Mouse (Mus musculus) E14TG2a.4 (cell line): ENCODE measurements at regions not wholly inside any gene's neighbourhood (a gene's known extent, or its start where the extent isn't known, plus 50 kb on each side); places are given as distances from the start of the nearest gene placed in this dataset.

Experiments
- H3K27me3 ChIP-seq: 2 replicates; pipeline ENCODE4 v1.6.1; 2014; ENCODE audit warnings: low read length, control low read depth; ENCODE audit not compliant: insufficient read depth
- H3K36me3 ChIP-seq: 2 replicates; pipeline ENCODE4 v1.6.1; 2014; ENCODE audit warnings: low read length, control low read depth; ENCODE audit not compliant: insufficient read depth
- H3K4me1 ChIP-seq: replicated peaks from 2 replicates; pipeline ENCODE4 v1.6.1; 2014; ENCODE audit warnings: low read depth, low read length, control low read depth
- H3K4me3 ChIP-seq: replicated peaks from 2 replicates; pipeline ENCODE4 v1.5.1; 2014; ENCODE audit warnings: mild to moderate bottlenecking, low read length
- H3K9me3 ChIP-seq: 2 replicates; pipeline ENCODE4 v1.6.1; 2014; ENCODE audit warnings: low read length, control low read depth
- CTCF ChIP-seq: conservative IDR thresholded peaks from 2 replicates; pipeline ENCODE4 v1.5.1; 2014; ENCODE audit warnings: low read length
- NANOG ChIP-seq: IDR thresholded peaks from 2 replicates; pipeline ENCODE4 v1.6.1; 2014; ENCODE audit warnings: borderline replicate concordance, low read length, mixed read lengths
- POU5F1 ChIP-seq: IDR thresholded peaks from 2 replicates; pipeline ENCODE4 v1.6.1; 2014; ENCODE audit warnings: low read length, borderline replicate concordance

- Histone ChIP-seq H3K27me3 (no peaks in the 10 kb centered on the region), H3K4me3 (no peak overlapping the region), H3K9me3 (no peaks in the 10 kb centered on the region), H3K36me3 (no peaks in the 10 kb centered on the region), H3K4me1 (no peaks in the 10 kb centered on the region)
- TF ChIP-seq CTCF (no peak), NANOG (no peak), POU5F1 (no peak)
These were observed 754.1 kb downstream of the Hace1 start for GRCm38 (mm10) chr10:46331599-46332283.

- no peaks in the 10 kb centered on the region for H3K36me3 ChIP-seq
- H3K4me3 ChIP-seq = no peak overlapping the region
- TF ChIP-seq POU5F1 = no peak
- TF ChIP-seq CTCF = no peak
- no peak for TF ChIP-seq NANOG
- no peaks in the 10 kb centered on the region for H3K4me1 ChIP-seq
- no peaks in the 10 kb centered on the region for H3K9me3 ChIP-seq
- no peaks in the 10 kb centered on the region for H3K27me3 ChIP-seq
These were observed 755.6 kb downstream of the Hace1 start for GRCm38 (mm10) chr10:46333231-46333630.

GRCm38 (mm10) chr10:46345315-46345714, 767.7 kb downstream of the Hace1 start:
- no peaks in the 10 kb centered on the region for H3K4me1 ChIP-seq
- H3K9me3 ChIP-seq = no peaks in the 10 kb centered on the region
- H3K27me3 ChIP-seq = no peaks in the 10 kb centered on the region
- H3K4me3 ChIP-seq = no peak overlapping the region
- TF ChIP-seq POU5F1 (no peak), CTCF (no peak), NANOG (no peak)
- H3K36me3 ChIP-seq = no peaks in the 10 kb centered on the region

- H3K4me1 ChIP-seq = no peaks in the 10 kb centered on the region
- H3K36me3 ChIP-seq = no peaks in the 10 kb centered on the region
- no peaks in the 10 kb centered on the region for H3K9me3 ChIP-seq
- no peaks in the 10 kb centered on the region for H3K27me3 ChIP-seq
- no peak overlapping the region for H3K4me3 ChIP-seq
- TF ChIP-seq CTCF = no peak
- TF ChIP-seq NANOG = no peak
- no peak for TF ChIP-seq POU5F1
These were observed 772.0 kb downstream of the Hace1 start for GRCm38 (mm10) chr10:46349613-46350012.

- Histone ChIP-seq H3K9me3 (no peaks in the 10 kb centered on the region), H3K27me3 (no peaks in the 10 kb centered on the region), H3K4me1 (no peaks in the 10 kb centered on the region), H3K36me3 (no peaks in the 10 kb centered on the region), H3K4me3 (no peak overlapping the region)
- no peak for TF ChIP-seq NANOG
- no peak for TF ChIP-seq POU5F1
- TF ChIP-seq CTCF = no peak
These were observed 772.6 kb downstream of the Hace1 start for GRCm38 (mm10) chr10:46350196-46350595.

- H3K4me1 ChIP-seq = no peaks in the 10 kb centered on the region
- no peaks in the 10 kb centered on the region for H3K27me3 ChIP-seq
- H3K36me3 ChIP-seq = no peaks in the 10 kb centered on the region
- H3K9me3 ChIP-seq = no peaks in the 10 kb centered on the region
- no peak for TF ChIP-seq POU5F1
- no peak for TF ChIP-seq NANOG
- TF ChIP-seq CTCF = no peak
- H3K4me3 ChIP-seq = no peak overlapping the region
These were observed 779.1 kb downstream of the Hace1 start for GRCm38 (mm10) chr10:46356775-46357174.

GRCm38 (mm10) chr10:46373715-46374475, 796.3 kb downstream of the Hace1 start:
- no peaks in the 10 kb centered on the region for H3K27me3 ChIP-seq
- no peaks in the 10 kb centered on the region for H3K36me3 ChIP-seq
- no peak for TF ChIP-seq NANOG
- TF ChIP-seq POU5F1 = no peak
- no peak for TF ChIP-seq CTCF
- H3K9me3 ChIP-seq = peaks cover 6% of the 10 kb centered on the region
- H3K4me3 ChIP-seq = no peak overlapping the region
- H3K4me1 ChIP-seq = no peaks in the 10 kb centered on the region

- no peaks in the 10 kb centered on the region for H3K4me1 ChIP-seq
- H3K4me3 ChIP-seq = no peak overlapping the region
- no peaks in the 10 kb centered on the region for H3K27me3 ChIP-seq
- TF ChIP-seq NANOG = no peak
- TF ChIP-seq POU5F1 = no peak
- no peak for TF ChIP-seq CTCF
- peaks cover 13% of the 10 kb centered on the region for H3K9me3 ChIP-seq
- H3K36me3 ChIP-seq = no peaks in the 10 kb centered on the region
These were observed 797.0 kb downstream of the Hace1 start for GRCm38 (mm10) chr10:46374646-46375045.

- TF ChIP-seq CTCF (no peak), POU5F1 (no peak), NANOG (no peak)
- Histone ChIP-seq H3K4me3 (no peak overlapping the region), H3K27me3 (no peaks in the 10 kb centered on the region), H3K4me1 (no peaks in the 10 kb centered on the region), H3K36me3 (no peaks in the 10 kb centered on the region), H3K9me3 (no peaks in the 10 kb centered on the region)
These were observed 819.5 kb downstream of the Hace1 start for GRCm38 (mm10) chr10:46397089-46397488.
